In the genomic region with DNA sequence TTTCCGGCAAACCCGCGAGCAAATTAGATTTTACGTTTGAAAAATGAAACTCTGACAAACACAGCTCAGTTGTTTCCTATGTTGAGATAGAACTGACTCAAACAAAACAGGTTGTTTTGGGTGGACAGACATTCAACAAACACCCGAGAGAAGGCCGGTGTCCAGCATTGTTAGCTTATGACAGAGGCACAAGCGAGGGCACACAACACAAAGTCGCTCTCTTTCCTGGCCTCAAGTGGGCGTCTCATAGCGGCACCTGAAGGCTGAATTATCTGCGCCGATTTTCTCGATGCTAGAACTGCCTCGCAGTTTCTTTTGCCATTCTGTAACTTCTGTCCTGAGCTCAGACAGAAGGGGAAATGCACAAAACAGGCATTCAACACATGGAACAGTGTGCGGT, we compare ENCODE assay signal across 9 mouse cellular contexts. TPM values are rescaled to one million over a fixed set of nuclear protein-coding genes. Genes with fewer than 3 reads are reported as not detected.
DNase-seq lines count a peak whose midpoint lies in the region; ATAC-seq lines count a peak whose summit lies in the region.
"Had no signal": no experiment of that assay in that cellular context is flagged by ENCODE, and none has a peak within 500 bp of the region (broad histone marks: within the 10 kb centered on the region; RNA-seq: fewer than 3 reads in every experiment).

No protein-coding gene starts in this region.

- H3K4me1 ChIP-seq in heart, embryonic 10.5 days, result peaks cover 5% of the 10 kb centered on the region; the same call in 1 of the 2 replicates
- peaks cover 7% of the 10 kb centered on the region for H3K4me1 ChIP-seq in heart, embryonic 15.5 days (replicated peaks)

- H3K4me2 ChIP-seq in heart, embryonic 15.5 days, result peak overlapping the region; percentile 96

- H3K27ac ChIP-seq in heart, embryonic 10.5 days, result no peak overlapping the region
- H3K27ac ChIP-seq in heart, embryonic 15.5 days, result no peak overlapping the region

- H3K27me3 ChIP-seq in heart, embryonic 10.5 days (ENCODE audit: insufficient read depth, poor library complexity, severe bottlenecking), result peaks cover 37% of the 10 kb centered on the region
- H3K27me3 ChIP-seq in heart, embryonic 15.5 days, result peaks cover 21% of the 10 kb centered on the region
- H3K27me3 ChIP-seq: CH12.LX had no signal

- peak overlapping the region; percentile 80 for H3K4me3 ChIP-seq in heart, embryonic 10.5 days
- peak overlapping the region; percentile 82 for H3K4me3 ChIP-seq in heart, embryonic 15.5 days

- DNase-seq in heart, embryonic 10.5 days (ENCODE audit: low spot score), result no peak
- DNase-seq in heart, adult 11 months, result no peak
- peak; percentile 64 to 74 for DNase-seq in cerebellum, postnatal 14 days
- DNase-seq in kidney, postnatal 14 days, result peak; percentile 40
- DNase-seq in mesoderm, embryonic 11.5 days (ENCODE audit: low read depth, low spot score), result peak; percentile 35
- no peak for DNase-seq in left cerebral cortex, postnatal 25 days (ENCODE audit: low spot score in 2 of 2)

- no peaks in the 10 kb centered on the region for H3K9me3 ChIP-seq in heart, embryonic 10.5 days
- no peaks in the 10 kb centered on the region for H3K9me3 ChIP-seq in heart, embryonic 15.5 days (replicated peaks)

- H3K36me3 ChIP-seq in heart, embryonic 10.5 days, result no peaks in the 10 kb centered on the region
- no peaks in the 10 kb centered on the region for H3K36me3 ChIP-seq in heart, embryonic 15.5 days

- intact Hi-C loops in left cerebral cortex, postnatal 25 days (cut with DNase I), result no loop called here

- peak overlapping the region; percentile 59; the same call in 1 of the 2 replicates for H3K9ac ChIP-seq in heart, embryonic 15.5 days

- 2% methylated on average over 15 of the region's 15 CpGs for WGBS in heart, embryonic 10.5 days
- 1% methylated on average over 15 of the region's 15 CpGs for whole genome bisulfite sequencing in heart, embryonic 15.5 days

- ATAC-seq in heart, embryonic 15.5 days (replicated peaks; ENCODE audit: insufficient number of reproducible peaks, insufficient read depth, low FRiP score, low read depth), result no peak
- ATAC-seq in monocyte, adult 5-6 weeks (replicated peaks; ENCODE audit: insufficient number of reproducible peaks, low FRiP score, low TSS enrichment, poor library complexity, severe bottlenecking), result no peak

RNA-seq across cellular contexts. Expression of gene Cadps2, which starts 0.8 kb away (rescaled TPM):
- polyA plus RNA-seq in heart, embryonic 10.5 days (2016; fragmentation: Nextera tagmentation; extraction: Ambion mirVana), result 0.58 and 0.99 TPM in 2 replicates
- 1.3 and 2.0 TPM in 2 replicates for polyA plus RNA-seq in heart, embryonic 15.5 days (2015; fragmentation: Nextera tagmentation; extraction: Ambion mirVana)
- 0.53 TPM in 1 of 3 replicates, not detected in the others for total RNA-seq in monocyte, adult 5-6 weeks (2017)
- total RNA-seq in left cerebral cortex, postnatal 25 days (2021), result 10 to 100 TPM; 85.8 to 90.7 TPM
- total RNA-seq: CH12.LX had no signal

Comparison
In these comparisons a context has a peak if more than half of its experiments do, and no peak if none do; other contexts are left out.
1. DNase-seq: peak in cerebellum, postnatal 14 days (2 of 2), kidney, postnatal 14 days (single experiment) and mesoderm, embryonic 11.5 days (single experiment); none in heart, embryonic 10.5 days (single experiment), heart, adult 11 months (single experiment) and left cerebral cortex, postnatal 25 days (0 of 2).
2. RNA of gene Cadps2, which starts 0.8 kb away (total RNA-seq): 85.8 to 90.7 TPM in left cerebral cortex, postnatal 25 days; 0.53 TPM in monocyte, adult 5-6 weeks; every median in the first group is over 10 times any median in the second.